ENCODE assay signal across 8 mouse cellular contexts in the genomic region with DNA sequence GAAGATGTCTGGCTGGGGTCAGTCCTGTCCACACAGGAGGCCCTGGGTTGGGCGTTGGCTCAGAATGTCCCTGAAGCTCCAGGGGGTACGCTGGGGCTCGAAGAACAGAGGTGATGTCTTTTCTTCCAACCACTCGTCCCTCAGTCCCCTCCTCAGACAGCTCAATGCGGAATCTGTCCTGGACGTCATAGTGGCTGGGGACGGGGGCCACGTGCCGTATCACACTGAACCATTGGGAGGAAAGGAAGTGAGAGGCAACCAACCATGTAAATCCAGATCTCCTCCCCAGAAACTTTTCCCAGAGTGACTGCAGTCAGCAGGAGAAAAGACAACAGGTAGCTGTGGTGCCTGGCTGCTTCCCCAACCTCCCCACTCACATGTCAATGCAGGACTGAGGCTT. TPM values are rescaled to one million over a fixed set of nuclear protein-coding genes. Genes with fewer than 3 reads are reported as not detected.
DNase-seq lines count a peak whose midpoint lies in the region; ATAC-seq lines count a peak whose summit lies in the region.

No protein-coding gene starts in this region.

- H3K36me3 ChIP-seq in kidney, embryonic 15.5 days = peaks cover 11% of the 10 kb centered on the region
- H3K36me3 ChIP-seq in embryonic facial prominence, embryonic 10.5 days (replicated peaks) = peaks cover 37% of the 10 kb centered on the region
- H3K36me3 ChIP-seq in midbrain, embryonic 16.5 days (ENCODE audit: control insufficient read depth, insufficient read depth, low read length) = peaks cover 3% of the 10 kb centered on the region; the same call in 1 of the 2 replicates

- H3K4me3 ChIP-seq in kidney, embryonic 15.5 days (replicated peaks) = peak overlapping the region; percentile 78
- peak overlapping the region; percentile 78 for H3K4me3 ChIP-seq in embryonic facial prominence, embryonic 10.5 days
- H3K4me3 ChIP-seq in midbrain, embryonic 16.5 days (ENCODE audit: low read depth, low read length) = peak overlapping the region; percentile 85

- peaks cover 38% of the 10 kb centered on the region for H3K4me1 ChIP-seq in kidney, embryonic 15.5 days
- peaks cover 42% of the 10 kb centered on the region for H3K4me1 ChIP-seq in embryonic facial prominence, embryonic 10.5 days
- H3K4me1 ChIP-seq in midbrain, embryonic 16.5 days (ENCODE audit: control insufficient read depth, insufficient read depth, low read length) = peaks cover 12% of the 10 kb centered on the region

- no peak for DNase-seq in kidney, postnatal 14 days
- DNase-seq in embryonic facial prominence, embryonic 10.5 days (ENCODE audit: low spot score) = no peak
- peak; percentile 44 for DNase-seq in induced T-regulatory cell, adult 2 months (ENCODE audit: low read depth)
- no peak for DNase-seq in urinary bladder, postnatal 36 days (ENCODE audit: low spot score in 2 of 2)
- no peak for DNase-seq in adrenal gland, postnatal 36 days
- DNase-seq in gastrocnemius, adult 18-20 months (ENCODE audit: low spot score) = no peak

- H3K27ac ChIP-seq in kidney, embryonic 15.5 days = peak overlapping the region; percentile 94
- peak overlapping the region; percentile 98; the same call in 1 of the 2 replicates for H3K27ac ChIP-seq in embryonic facial prominence, embryonic 10.5 days (replicated peaks)
- no peak overlapping the region for H3K27ac ChIP-seq in midbrain, embryonic 16.5 days (ENCODE audit: low read length)

- no peaks in the 10 kb centered on the region for H3K9me3 ChIP-seq in kidney, embryonic 15.5 days (replicated peaks)
- no peaks in the 10 kb centered on the region for H3K9me3 ChIP-seq in embryonic facial prominence, embryonic 10.5 days
- H3K9me3 ChIP-seq in midbrain, embryonic 16.5 days (replicated peaks; ENCODE audit: control insufficient read depth, low read length, poor library complexity, severe bottlenecking) = no peaks in the 10 kb centered on the region

- H3K9ac ChIP-seq in kidney, embryonic 15.5 days = peak overlapping the region; percentile 86
- peak overlapping the region; percentile 98 for H3K9ac ChIP-seq in midbrain, embryonic 16.5 days (ENCODE audit: low read depth, low read length)

- ATAC-seq in kidney, embryonic 15.5 days (replicated peaks; ENCODE audit: low FRiP score) = no peak
- ATAC-seq in midbrain, embryonic 16.5 days = no peak

- no peaks in the 10 kb centered on the region for H3K27me3 ChIP-seq in kidney, embryonic 15.5 days
- H3K27me3 ChIP-seq in embryonic facial prominence, embryonic 10.5 days (replicated peaks; ENCODE audit: low read depth, poor library complexity, severe bottlenecking) = no peaks in the 10 kb centered on the region
- no peaks in the 10 kb centered on the region for H3K27me3 ChIP-seq in midbrain, embryonic 16.5 days (ENCODE audit: control insufficient read depth, insufficient read depth, low read depth, low read length)

- H3K4me2 ChIP-seq in kidney, embryonic 15.5 days = peak overlapping the region; percentile 94
- H3K4me2 ChIP-seq in midbrain, embryonic 16.5 days (ENCODE audit: low read length) = peak overlapping the region; percentile 99

- 33% methylated on average over 9 of the region's 9 CpGs for WGBS in kidney, embryonic 15.5 days
- 62% methylated on average over 9 of the region's 9 CpGs for WGBS in embryonic facial prominence, embryonic 10.5 days
- 41% methylated on average over 9 of the region's 9 CpGs for WGBS in midbrain, embryonic 16.5 days

RNA-seq across cellular contexts. Expression of a gene that starts 1.3 kb away (rescaled TPM):
- 26.6 and 30.2 TPM in 2 replicates for polyA plus RNA-seq in kidney, embryonic 15.5 days (2015; fragmentation: Nextera tagmentation; extraction: Ambion mirVana)
- polyA plus RNA-seq in embryonic facial prominence, embryonic 10.5 days (2016; fragmentation: Nextera tagmentation; extraction: Ambion mirVana) = 15.9 and 17.2 TPM in 2 replicates
- 57.2 and 60.9 TPM in 2 replicates for polyA plus RNA-seq in midbrain, embryonic 16.5 days (2015; fragmentation: Nextera tagmentation; extraction: Ambion mirVana)
- 10 to 100 TPM; 45.6 to 47.8 TPM for total RNA-seq in adrenal gland, postnatal 36 days (2021)
- 1 to 10 TPM; 8.8 to 8.9 TPM for total RNA-seq in gastrocnemius, adult 18-20 months (2021)

RNA-seq across cellular contexts. Expression of a gene that starts 14.0 kb away (rescaled TPM):
- 135 and 139 TPM in 2 replicates for polyA plus RNA-seq in kidney, embryonic 15.5 days (2015; fragmentation: Nextera tagmentation; extraction: Ambion mirVana)
- polyA plus RNA-seq in embryonic facial prominence, embryonic 10.5 days (2016; fragmentation: Nextera tagmentation; extraction: Ambion mirVana) = 122 and 128 TPM in 2 replicates
- 11.9 and 13.3 TPM in 2 replicates for polyA plus RNA-seq in midbrain, embryonic 16.5 days (2015; fragmentation: Nextera tagmentation; extraction: Ambion mirVana)
- total RNA-seq in adrenal gland, postnatal 36 days (2021) = 100 to 1,000 TPM; 874 to 904 TPM
- 10 to 100 TPM; 31.2 to 44.1 TPM for total RNA-seq in gastrocnemius, adult 18-20 months (2021)

RNA-seq across cellular contexts. Expression of a gene that starts 29.2 kb away (rescaled TPM):
- 0.16 and 0.17 TPM in 2 replicates for polyA plus RNA-seq in kidney, embryonic 15.5 days (2015; fragmentation: Nextera tagmentation; extraction: Ambion mirVana)
- polyA plus RNA-seq in embryonic facial prominence, embryonic 10.5 days (2016; fragmentation: Nextera tagmentation; extraction: Ambion mirVana) = 0.17 and 0.36 TPM in 2 replicates
- 0.11 and 0.12 TPM in 2 replicates for polyA plus RNA-seq in midbrain, embryonic 16.5 days (2015; fragmentation: Nextera tagmentation; extraction: Ambion mirVana)
- 1 to 10 TPM in 1 of 2 experiments, under 1 TPM in 1; 0.93 to 1.7 TPM for total RNA-seq in adrenal gland, postnatal 36 days (2021)
- under 1 TPM in 1 of 2 experiments, not detected in 1; 0.21 TPM for total RNA-seq in gastrocnemius, adult 18-20 months (2021)

RNA-seq across cellular contexts. Expression of a gene that starts 29.3 kb away (rescaled TPM):
- 47.4 and 50.6 TPM in 2 replicates for polyA plus RNA-seq in kidney, embryonic 15.5 days (2015; fragmentation: Nextera tagmentation; extraction: Ambion mirVana)
- polyA plus RNA-seq in embryonic facial prominence, embryonic 10.5 days (2016; fragmentation: Nextera tagmentation; extraction: Ambion mirVana) = 36.7 and 46.5 TPM in 2 replicates
- polyA plus RNA-seq in midbrain, embryonic 16.5 days (2015; fragmentation: Nextera tagmentation; extraction: Ambion mirVana) = 18.8 and 19.2 TPM in 2 replicates
- 10 to 100 TPM; 23.5 to 36.1 TPM for total RNA-seq in adrenal gland, postnatal 36 days (2021)
- total RNA-seq in gastrocnemius, adult 18-20 months (2021) = 10 to 100 TPM; 15.0 to 18.0 TPM

RNA-seq across cellular contexts. Expression of a gene that starts 29.4 kb away (rescaled TPM):
- polyA plus RNA-seq in kidney, embryonic 15.5 days (2015; fragmentation: Nextera tagmentation; extraction: Ambion mirVana) = 10.4 and 13.1 TPM in 2 replicates
- polyA plus RNA-seq in embryonic facial prominence, embryonic 10.5 days (2016; fragmentation: Nextera tagmentation; extraction: Ambion mirVana) = 14.2 and 14.6 TPM in 2 replicates
- 8.2 and 9.2 TPM in 2 replicates for polyA plus RNA-seq in midbrain, embryonic 16.5 days (2015; fragmentation: Nextera tagmentation; extraction: Ambion mirVana)
- total RNA-seq in adrenal gland, postnatal 36 days (2021) = 1 to 10 TPM; 7.9 to 9.6 TPM
- 1 to 10 TPM; 1.0 to 2.2 TPM for total RNA-seq in gastrocnemius, adult 18-20 months (2021)
